Mouse (Mus musculus): ENCODE results near the gene Gm8720.
"Not testable (repeated sequence)": the region's sequence is repeated elsewhere in the genome, so short reads cannot be mapped to it uniquely, and the experiment has no call there.

Gene Gm8720

GRCm38 (mm10) chr7:23067356-23067755, at the start of gene Gm8720:
TSS of gene Gm8720 (minus strand) at chr7:23067456.
- not testable (repeated sequence) for DNase-seq (ENCODE audit: low read depth, low spot score)

GRCm38 (mm10) chr7:23055240-23055639, 12.0 kb downstream of the Gm8720 start, which contains the start of gene Vmn1r163:
TSS of gene Vmn1r163 (plus strand) at chr7:23055540.
- DNase-seq (ENCODE audit: low read depth, low spot score), result not testable (repeated sequence)

GRCm38 (mm10) chr7:23019823-23020222, 47.4 kb downstream of the Gm8720 start, which contains the start of gene Gm4216:
TSS of gene Gm4216 (minus strand) at chr7:23019923.
- not testable (repeated sequence) for DNase-seq (ENCODE audit: low read depth, low spot score)
